Mouse (Mus musculus): ENCODE results near the gene Katnbl1. TPM values are rescaled to one million over a fixed set of nuclear protein-coding genes. Genes with fewer than 3 reads are reported as not detected.

The Katnbl1 gene
- total RNA-seq (2014; fragmentation: Nextera tagmentation) (18.0 and 18.1 TPM in 2 replicates), total RNA-seq (2017) (16.4 and 18.1 TPM in 2 replicates)

DNA sequence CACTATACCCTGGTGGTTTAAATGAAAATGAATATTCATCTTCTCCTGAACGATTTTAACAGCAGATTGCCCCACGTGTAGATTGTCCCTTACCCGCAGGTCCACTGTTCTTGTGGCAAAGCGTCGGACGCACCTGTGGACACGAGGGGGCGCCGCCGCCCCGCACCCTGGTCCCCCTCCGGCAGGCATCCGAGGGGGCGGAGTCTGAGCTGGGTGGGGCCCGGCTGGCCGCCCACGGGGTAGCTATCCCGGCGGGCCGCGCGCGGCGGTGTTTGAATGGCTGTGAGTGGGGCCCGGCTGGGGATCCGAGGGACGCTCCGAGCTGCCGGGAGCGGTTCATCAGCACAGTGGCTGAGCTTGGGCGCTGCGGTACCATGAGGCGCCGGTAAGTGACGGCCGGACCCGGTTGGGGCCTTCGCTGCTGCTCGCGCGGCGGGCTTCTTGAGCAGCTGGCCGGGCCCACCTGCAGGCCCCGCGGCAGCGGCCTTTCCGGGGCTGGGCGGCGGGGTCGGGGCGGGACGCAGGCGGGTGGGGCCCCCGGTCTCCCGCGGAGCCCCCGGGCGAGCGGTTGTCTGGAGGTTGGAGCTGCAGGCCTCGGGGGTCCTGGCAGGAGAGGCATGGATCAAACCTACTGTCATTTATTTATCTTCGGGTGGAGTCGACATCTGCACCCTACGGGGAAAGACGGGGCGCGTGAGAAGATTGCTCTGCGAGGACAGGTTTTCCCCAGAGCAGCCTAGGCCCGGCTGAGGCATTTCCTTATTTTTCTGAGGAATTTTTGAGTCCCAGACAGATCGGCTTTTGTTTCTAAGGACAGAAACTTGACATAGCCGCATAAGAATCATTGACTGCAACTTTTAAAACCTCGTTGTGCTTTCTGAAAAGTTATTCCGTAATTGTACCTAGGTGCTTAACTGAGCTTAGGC, at the start of gene Katnbl1:
TSS of gene Katnbl1 (plus strand) at position 239 of the 926 bp plus-strand sequence.
- peak; percentile 94 for ATAC-seq (replicated peaks; ENCODE audit: poor library complexity, severe bottlenecking)

- ATAC-seq (replicated peaks; ENCODE audit: poor library complexity, severe bottlenecking): no peak
These were observed 46.7 kb upstream of the Katnbl1 start for GRCm38 (mm10) chr2:112332051-112332898.

GRCm38 (mm10) chr2:112337211-112337610, 41.8 kb upstream of the Katnbl1 start:
- ATAC-seq (replicated peaks; ENCODE audit: poor library complexity, severe bottlenecking): no peak

- ATAC-seq (replicated peaks; ENCODE audit: poor library complexity, severe bottlenecking): peak; percentile 44; the same call in 1 of the 2 replicates
These were observed 39.3 kb upstream of the Katnbl1 start for GRCm38 (mm10) chr2:112339736-112340135.

DNA sequence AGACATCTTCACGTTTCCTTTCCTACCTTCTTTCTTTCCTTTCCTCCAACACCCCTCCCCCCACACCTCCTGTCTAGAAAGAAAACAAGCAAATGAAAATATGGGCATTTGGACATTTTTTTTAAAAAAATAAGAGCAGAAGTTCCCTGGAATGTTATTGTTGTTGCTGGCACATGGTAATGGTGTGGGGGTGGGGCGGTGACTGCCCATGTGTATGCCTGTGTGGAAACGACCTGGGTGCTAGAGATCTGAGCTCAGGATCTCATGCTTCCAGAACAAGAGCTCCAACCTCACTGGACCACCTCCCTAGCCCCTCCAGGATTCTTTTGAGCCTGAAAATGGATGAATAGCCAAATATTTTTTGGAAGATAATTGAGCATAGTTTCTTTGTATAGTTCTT, 37.9 kb upstream of the Katnbl1 start:
- no peak for ATAC-seq (replicated peaks; ENCODE audit: poor library complexity, severe bottlenecking)

GRCm38 (mm10) chr2:112348246-112348645, 30.8 kb upstream of the Katnbl1 start:
- no peak for ATAC-seq (replicated peaks; ENCODE audit: poor library complexity, severe bottlenecking)

DNA sequence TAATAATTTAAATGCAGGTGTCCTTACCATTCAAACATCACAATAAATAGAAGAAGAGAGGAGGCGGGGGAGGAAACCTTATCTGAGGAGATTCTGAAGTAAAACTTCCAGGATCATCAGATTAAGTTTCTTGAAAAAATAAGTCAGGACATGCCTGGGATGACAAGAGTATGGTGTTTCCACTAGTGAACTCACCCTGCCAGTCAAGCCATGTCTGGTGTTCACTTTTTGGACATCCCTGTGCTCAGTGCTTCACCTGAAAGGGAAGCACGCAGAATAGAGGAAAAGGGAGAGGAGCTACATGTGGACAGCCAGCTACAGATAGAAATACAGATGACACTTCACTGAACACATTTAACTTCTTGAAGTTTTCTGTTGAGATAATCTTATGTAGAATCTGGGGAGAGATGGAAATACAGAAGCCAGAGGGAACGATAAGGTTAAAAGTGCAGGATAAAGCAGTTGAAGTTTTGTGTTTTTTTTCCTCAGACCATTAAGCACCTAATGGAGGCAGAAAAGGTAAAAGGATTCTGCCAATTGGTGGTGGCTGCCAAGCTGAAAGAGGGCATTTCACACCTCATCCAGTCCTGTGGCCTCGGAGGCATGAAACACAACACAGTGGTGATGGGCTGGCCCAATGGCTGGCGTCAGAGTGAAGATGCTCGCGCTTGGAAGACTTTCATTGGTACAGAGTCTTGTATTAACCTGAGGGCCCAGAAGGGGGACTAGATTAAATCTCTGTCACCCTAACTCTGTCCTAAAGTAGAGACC, 25.1 kb upstream of the Katnbl1 start:
- no peak for ATAC-seq (replicated peaks; ENCODE audit: poor library complexity, severe bottlenecking)

DNA sequence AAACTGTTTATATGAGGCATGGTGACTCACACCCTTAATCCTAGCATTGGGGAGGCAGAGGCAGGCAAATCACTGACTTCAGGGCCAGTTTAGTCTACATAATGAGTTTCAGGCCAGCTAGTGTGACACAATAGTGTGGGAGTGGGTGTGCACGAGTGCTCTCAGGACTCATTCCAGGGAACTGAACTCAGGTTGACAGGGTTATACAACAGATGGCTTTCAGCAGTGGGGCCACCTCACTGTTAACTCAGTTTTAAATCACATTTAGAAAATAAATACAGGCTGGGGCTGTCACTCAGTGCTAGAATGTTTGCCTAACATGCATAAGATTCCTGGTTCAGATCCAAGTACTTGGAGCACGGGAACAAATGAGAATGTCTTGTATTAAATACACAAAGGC, 19.4 kb upstream of the Katnbl1 start:
- no peak for ATAC-seq (replicated peaks; ENCODE audit: poor library complexity, severe bottlenecking)

GRCm38 (mm10) chr2:112360012-112360780, 18.8 kb upstream of the Katnbl1 start:
- ATAC-seq (replicated peaks; ENCODE audit: poor library complexity, severe bottlenecking): no peak

DNA sequence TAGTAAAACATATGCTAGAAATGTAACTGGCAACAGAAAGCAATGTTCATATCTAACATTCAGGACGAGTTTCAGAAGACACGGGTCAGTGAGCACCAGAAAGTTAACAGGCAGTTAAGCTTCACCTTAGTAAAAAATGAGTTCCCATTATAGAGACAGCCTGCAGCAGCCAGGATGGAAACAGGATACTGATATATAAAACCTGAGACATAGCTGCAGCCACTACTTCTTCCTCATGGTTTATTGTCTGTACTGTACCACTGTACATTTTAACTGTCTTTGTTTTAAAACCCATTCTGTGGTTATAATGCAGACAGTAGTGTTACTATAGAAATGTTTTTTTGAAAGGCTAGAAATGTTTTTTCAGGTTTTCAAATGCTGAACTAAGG, 18.2 kb upstream of the Katnbl1 start:
- no peak for ATAC-seq (replicated peaks; ENCODE audit: poor library complexity, severe bottlenecking)

- peak; percentile 30 for ATAC-seq (replicated peaks; ENCODE audit: poor library complexity, severe bottlenecking)
These were observed 11.8 kb upstream of the Katnbl1 start for GRCm38 (mm10) chr2:112367222-112367621.

DNA sequence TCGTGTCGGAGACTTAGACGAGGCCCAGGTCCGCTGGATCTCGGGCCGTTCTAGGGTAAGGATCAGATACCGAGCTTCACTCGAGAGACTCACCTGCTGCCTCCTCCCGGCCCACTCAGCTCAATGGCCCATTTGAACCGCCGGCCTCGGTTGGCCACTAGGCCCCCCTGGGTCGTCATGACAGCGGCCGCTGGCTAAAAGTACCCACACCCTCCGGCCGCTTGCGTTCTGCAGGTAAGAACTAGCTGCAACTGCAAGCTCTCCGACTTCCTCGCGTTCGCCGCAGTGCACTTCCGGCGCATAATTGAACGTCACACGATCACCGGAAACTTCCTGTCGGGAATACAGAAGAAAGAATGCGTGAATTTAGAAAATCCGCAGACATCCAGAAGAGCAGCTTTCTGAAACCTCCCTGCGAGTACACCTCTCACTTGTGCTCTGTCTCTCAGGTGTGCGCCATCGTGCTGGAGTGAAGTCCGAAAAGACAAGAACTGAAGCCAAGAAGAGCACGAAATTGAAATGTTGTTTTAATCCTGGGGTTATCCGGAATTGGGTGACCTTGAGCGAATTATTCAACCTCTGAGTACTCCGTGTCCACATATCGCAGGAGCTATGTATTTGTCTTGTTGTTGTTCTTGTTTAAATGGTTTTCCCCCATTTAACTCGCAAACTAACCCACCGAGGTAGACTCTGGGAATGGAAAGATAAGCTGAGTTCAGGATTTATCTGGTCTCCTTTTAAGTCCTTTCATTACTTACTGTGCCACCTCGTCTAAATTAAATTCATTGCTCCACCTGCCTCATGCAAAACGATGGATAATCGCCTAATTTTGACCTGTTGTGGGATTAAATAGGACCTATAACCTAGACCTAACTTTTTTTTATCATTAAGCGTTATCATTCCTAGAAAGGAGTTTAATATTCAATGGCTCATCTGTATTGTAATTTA, 11.0 kb upstream of the Katnbl1 start, which contains the start of gene Emc4:
TSS of gene Emc4 (minus strand) at position 302 of the 948 bp plus-strand sequence.
- ATAC-seq (replicated peaks; ENCODE audit: poor library complexity, severe bottlenecking): peak; percentile 94

GRCm38 (mm10) chr2:112369941-112370340, 9.1 kb upstream of the Katnbl1 start:
- ATAC-seq (replicated peaks; ENCODE audit: poor library complexity, severe bottlenecking): no peak

- no peak for ATAC-seq (replicated peaks; ENCODE audit: poor library complexity, severe bottlenecking)
These were observed 5.9 kb upstream of the Katnbl1 start for GRCm38 (mm10) chr2:112373141-112373540.

GRCm38 (mm10) chr2:112374610-112375009, 4.4 kb upstream of the Katnbl1 start:
- no peak for ATAC-seq (replicated peaks; ENCODE audit: poor library complexity, severe bottlenecking)

DNA sequence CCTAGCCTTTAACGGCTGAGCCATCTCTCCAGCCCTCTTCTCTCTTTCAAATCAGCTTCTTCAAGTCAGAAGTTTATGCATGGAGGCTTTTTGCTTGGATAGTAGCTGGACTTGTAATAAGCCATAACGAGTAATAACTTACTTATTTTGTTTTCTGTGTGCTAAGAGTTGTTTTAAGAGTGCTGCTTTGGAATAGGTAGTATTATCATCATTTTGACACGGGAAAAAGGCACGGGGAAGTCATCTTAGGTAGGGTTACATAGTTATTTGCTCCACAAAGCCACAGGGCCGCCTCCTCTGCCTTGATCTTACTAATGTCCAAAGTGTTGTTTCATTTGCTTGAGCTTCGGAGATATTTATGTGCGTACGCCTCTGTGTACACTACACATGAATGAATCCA, 1.1 kb downstream of the Katnbl1 start:
- ATAC-seq (replicated peaks; ENCODE audit: poor library complexity, severe bottlenecking): no peak

- ATAC-seq (replicated peaks; ENCODE audit: poor library complexity, severe bottlenecking): no peak
These were observed 2.2 kb downstream of the Katnbl1 start for GRCm38 (mm10) chr2:112381219-112381618.

- ATAC-seq (replicated peaks; ENCODE audit: poor library complexity, severe bottlenecking): no peak
These were observed 11.8 kb downstream of the Katnbl1 start for GRCm38 (mm10) chr2:112390843-112391242.

All from granulocyte monocyte progenitor cell, adult 5-6 weeks (primary cell).